Mouse (Mus musculus) neural tube, embryonic 13.5 days (tissue): ENCODE data around the gene Ott. TPM values are rescaled to one million over a fixed set of nuclear protein-coding genes. Genes with fewer than 3 reads are reported as not detected.
"Not testable (repeated sequence)": the region's sequence is repeated elsewhere in the genome, so short reads cannot be mapped to it uniquely, and the experiment has no call there.

Source experiments
- ATAC-seq: fragments of 200-750 bp; cut with Nextera tagmentation; 2 replicates; pipeline ENCODE4 v1.8.0; 2017; ENCODE audit warnings: low read depth, mild to moderate bottlenecking, moderate TSS enrichment, moderate library complexity
- H3K27ac ChIP-seq: fragments of 300-500 bp; sonication (generic); replicated peaks from 2 replicates; pipeline ENCODE4 v1.5.1; 2015; ENCODE audit warnings: moderate library complexity, mild to moderate bottlenecking, inconsistent platforms
- H3K27me3 ChIP-seq: fragments of 300-500 bp; sonication (generic); 2 replicates; pipeline ENCODE4 v1.6.1; 2015; ENCODE audit warnings: mild to moderate bottlenecking, inconsistent platforms
- H3K36me3 ChIP-seq: fragments of 300-500 bp; sonication (generic); 2 replicates; pipeline ENCODE4 v1.6.1; 2015; ENCODE audit warnings: mild to moderate bottlenecking, inconsistent platforms
- H3K4me1 ChIP-seq: fragments of 300-500 bp; sonication (generic); replicated peaks from 2 replicates; pipeline ENCODE4 v1.6.1; 2015; ENCODE audit warnings: inconsistent platforms
- H3K4me2 ChIP-seq: fragments of 300-500 bp; sonication (generic); 2 replicates; pipeline ENCODE4 v1.6.1; 2015; ENCODE audit warnings: inconsistent platforms, mild to moderate bottlenecking, moderate library complexity
- H3K4me3 ChIP-seq: fragments of 300-500 bp; sonication (generic); 2 replicates; pipeline ENCODE4 v1.5.1; 2015; ENCODE audit warnings: mild to moderate bottlenecking, inconsistent platforms
- H3K9ac ChIP-seq: fragments of 300-500 bp; sonication (generic); 2 replicates; pipeline ENCODE4 v1.6.1; 2015; ENCODE audit warnings: moderate library complexity, mild to moderate bottlenecking, inconsistent platforms
- H3K9me3 ChIP-seq: fragments of 300-500 bp; sonication (generic); 2 replicates; pipeline ENCODE4 v1.6.1; 2016; ENCODE audit warnings: inconsistent platforms
- WGBS: fragments of 180-500 bp; shearing (Covaris S2); methylation state at CpG from one replicate; pipeline ENCODE4 v1.1.7; 2015; 5-methylcytosine and 5-hydroxymethylcytosine counted together
- polyA plus RNA-seq: library from polyadenylated mRNA; unstranded; fragments of >200 nt; fragmentation: Nextera tagmentation; extraction: Ambion mirVana; gene quantifications from 2 replicates; pipeline ENCODE4 v1.2.1, GENCODE M21; 2015

Gene Ott
- polyA plus RNA-seq = not detected in 2 replicates

GRCm38 (mm10) chrX:149073982-149074381 lies at the start of gene Ott:
Gene Ott (plus strand): TSS chrX:149074282.
- H3K4me1 ChIP-seq, ATAC-seq, H3K4me3 ChIP-seq, H3K4me2 ChIP-seq, H3K27me3 ChIP-seq, H3K27ac ChIP-seq, H3K36me3 ChIP-seq, H3K9ac ChIP-seq, H3K9me3 ChIP-seq: not testable (repeated sequence)
- no CpG with 5 or more reads among the region's 5 CpGs for WGBS

Other genes starting within 250 kb of the Ott start
- gene Luzp4, start 216.6 kb upstream of the Ott start, polyA plus RNA-seq = not detected in 2 replicates
- not detected in 2 replicates for gene Gm15093, start 198.1 kb downstream of the Ott start, polyA plus RNA-seq